Mouse (Mus musculus): Measurements from ENCODE around the gene 1700080E11Rik. TPM values are rescaled to one million over a fixed set of nuclear protein-coding genes. Genes with fewer than 3 reads are reported as not detected.
"Not testable (repeated sequence)": the region's sequence is repeated elsewhere in the genome, so short reads cannot be mapped to it uniquely, and the experiment has no call there.

1700080E11Rik gene
- total RNA-seq (2021): not detected in 2 replicates
- long read RNA-seq, experiment 1: 0 reads
- long read RNA-seq, experiment 2: 0 reads

DNA sequence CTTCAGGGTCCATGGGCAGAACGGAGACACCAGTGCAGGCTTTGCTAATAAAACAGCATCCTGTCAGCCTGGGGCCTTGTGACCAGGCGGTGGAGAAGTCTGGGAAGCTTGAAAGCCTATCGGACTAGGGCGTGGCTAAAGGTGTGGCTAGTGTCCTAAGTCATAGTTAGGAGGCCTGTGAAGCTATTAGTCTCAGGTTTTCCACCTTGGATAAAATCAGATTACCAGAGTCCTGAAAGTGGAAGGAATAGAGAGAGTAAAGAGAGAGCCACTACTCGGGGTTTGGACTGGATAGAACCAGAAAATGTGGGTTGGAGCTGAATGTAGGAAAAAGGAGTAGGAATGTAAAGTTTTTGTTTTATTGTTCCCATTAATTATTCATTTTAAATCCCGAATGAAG lies at the start of gene 1700080E11Rik:
1700080E11Rik (minus strand) TSS at position 101 of the 400 bp plus-strand sequence.
- DNase-seq: no peak

GRCm38 (mm10) chr9:105186725-105187124 lies 41.8 kb upstream of the 1700080E11Rik start:
- DNase-seq: no peak

- DNase-seq: no peak
Measured at GRCm38 (mm10) chr9:105182392-105182791, 37.5 kb upstream of the 1700080E11Rik start.

GRCm38 (mm10) chr9:105139204-105139603 lies 5.7 kb downstream of the 1700080E11Rik start:
- no peak for DNase-seq

- no peak for DNase-seq
Measured at GRCm38 (mm10) chr9:105136404-105136803, 8.5 kb downstream of the 1700080E11Rik start.

DNA sequence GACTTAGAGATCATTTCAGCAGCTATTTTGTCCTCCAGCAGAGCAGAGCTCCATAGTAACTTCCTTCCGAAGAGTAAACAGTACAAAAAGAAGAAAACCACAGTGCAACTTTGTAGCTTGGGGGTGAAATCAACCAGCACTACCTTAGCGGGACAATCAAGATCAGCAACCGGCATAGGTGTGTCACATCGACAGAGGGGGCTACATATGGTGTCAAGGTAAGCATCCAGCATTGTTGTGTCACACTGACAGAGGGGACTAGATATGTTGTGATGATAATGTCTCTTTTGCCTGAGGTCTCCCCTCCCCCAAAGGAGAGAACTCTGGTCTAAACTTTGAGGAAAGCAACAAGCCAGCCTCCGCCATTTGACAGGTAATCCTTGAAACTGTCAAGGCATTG lies 10.4 kb downstream of the 1700080E11Rik start:
- no peak for DNase-seq

DNA sequence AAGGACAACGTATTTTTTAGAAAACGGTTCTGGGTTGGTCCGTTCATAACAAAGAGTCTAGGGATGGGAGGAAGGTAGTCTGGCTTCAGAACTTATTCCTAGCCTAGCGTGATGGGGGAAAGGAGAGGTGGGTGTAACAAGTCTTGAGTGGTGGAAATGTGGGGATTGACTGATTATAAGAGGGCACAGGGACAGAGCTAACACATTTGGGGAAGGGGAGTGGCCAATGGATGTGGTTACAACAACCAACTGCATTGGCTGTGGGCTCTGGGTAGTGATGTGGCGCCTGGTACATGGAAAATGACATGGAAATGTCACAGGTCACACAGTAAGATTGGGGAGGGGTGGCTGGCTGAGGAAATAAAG lies 12.9 kb downstream of the 1700080E11Rik start:
- DNase-seq: peak; percentile 6

GRCm38 (mm10) chr9:105131253-105132001 lies 13.5 kb downstream of the 1700080E11Rik start, which contains the start of gene Nudt16:
TSS of gene Nudt16 (minus strand) at chr9:105131824.
- DNase-seq: peak; percentile 94

- DNase-seq: no peak
Measured at GRCm38 (mm10) chr9:105130331-105130730, 14.6 kb downstream of the 1700080E11Rik start.

- DNase-seq: not testable (repeated sequence)
Measured at GRCm38 (mm10) chr9:105125206-105125605, 19.7 kb downstream of the 1700080E11Rik start.

DNA sequence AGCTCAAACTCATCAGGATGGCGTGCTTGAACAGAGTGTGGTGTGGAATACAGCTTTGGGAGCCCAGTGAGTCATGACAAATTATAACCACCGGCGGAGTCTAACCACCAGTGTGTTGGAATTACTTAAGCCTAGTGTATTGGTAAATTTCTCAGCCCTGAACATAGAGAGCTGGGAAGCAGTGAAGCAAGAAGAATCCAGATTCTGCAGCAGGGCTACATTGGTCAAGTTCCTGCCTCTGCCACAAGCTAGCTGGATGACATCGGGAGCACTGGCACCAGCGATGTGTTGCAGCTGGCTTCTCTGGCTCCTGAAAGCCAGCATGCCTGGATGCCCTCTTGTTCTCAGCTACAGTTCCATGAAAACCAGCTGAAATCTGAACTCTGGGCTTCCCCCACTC lies 41.0 kb downstream of the 1700080E11Rik start:
- no peak for DNase-seq

DNA sequence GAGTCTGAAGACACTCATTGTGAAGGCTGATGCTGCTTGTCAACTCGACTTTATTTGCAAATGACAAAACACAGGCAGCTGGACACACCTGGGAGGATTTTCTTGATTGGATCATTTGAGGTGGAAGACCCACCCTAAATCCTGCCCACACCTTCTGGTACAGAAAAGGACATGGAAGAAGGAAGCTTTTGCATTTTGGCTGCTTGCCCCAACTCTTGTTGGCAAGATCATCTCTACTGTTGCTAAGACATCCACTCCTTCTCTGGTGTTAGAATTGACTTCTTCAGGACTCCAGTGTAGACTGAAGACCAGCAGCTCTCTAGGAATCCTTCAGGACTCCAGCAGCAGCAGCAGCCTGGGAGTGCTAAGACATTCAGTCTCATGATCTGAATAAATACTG lies 43.0 kb downstream of the 1700080E11Rik start:
- no peak for DNase-seq

DNA sequence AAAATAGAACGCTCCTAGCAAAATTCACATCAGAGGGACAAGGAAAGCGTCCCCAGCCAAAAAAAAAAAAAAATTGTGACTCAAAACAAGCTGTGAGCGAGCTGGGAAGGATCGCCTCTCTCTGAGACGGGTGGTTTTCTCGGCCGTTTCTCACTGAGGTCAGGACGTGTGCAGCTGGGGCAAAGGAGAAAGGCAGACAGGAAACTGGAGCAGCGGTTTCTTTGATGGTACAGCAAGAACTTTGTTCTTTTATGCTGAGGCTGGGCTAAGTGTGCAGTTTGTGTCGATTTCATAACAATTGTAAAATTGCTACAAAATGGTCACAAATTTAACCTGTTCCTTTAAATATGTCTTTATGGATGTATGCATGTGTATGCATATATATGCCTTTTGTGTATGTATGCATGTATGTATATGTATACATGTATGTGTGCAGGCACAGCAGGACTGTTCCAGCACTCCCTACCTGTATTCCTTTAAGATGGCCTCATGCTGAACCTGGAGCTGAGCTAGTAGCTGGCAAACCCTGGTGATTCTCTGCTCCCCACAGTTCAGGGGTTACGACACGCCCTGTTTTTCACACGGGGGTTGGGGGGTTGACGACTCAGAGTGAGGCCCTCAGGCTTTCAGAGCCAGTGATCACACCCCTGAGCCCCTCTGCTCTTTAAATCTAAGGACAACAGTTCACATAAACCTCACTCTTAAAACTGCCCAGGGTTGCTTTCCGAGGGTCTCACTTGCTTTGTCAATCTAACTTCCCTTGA lies 43.9 kb downstream of the 1700080E11Rik start:
- no peak for DNase-seq

Other genes with a start within 250 kb of the 1700080E11Rik start
- gene Mrpl3, start 91.9 kb downstream of the 1700080E11Rik start, total RNA-seq (2021): 111 and 120 TPM in 2 replicates
- 10.3 and 14.3 TPM in 2 replicates for gene Nudt16, start 13.3 kb downstream of the 1700080E11Rik start, total RNA-seq (2021)

Measured in adrenal gland, postnatal 14 days (tissue).